Mouse (Mus musculus): ENCODE results near the gene Nynrin. TPM values are rescaled to one million over a fixed set of nuclear protein-coding genes. Genes with fewer than 3 reads are reported as not detected.

The Nynrin gene
- 9.3 and 12.4 TPM in 2 replicates for polyA plus RNA-seq (2015; fragmentation: Nextera tagmentation; extraction: Ambion mirVana)

DNA sequence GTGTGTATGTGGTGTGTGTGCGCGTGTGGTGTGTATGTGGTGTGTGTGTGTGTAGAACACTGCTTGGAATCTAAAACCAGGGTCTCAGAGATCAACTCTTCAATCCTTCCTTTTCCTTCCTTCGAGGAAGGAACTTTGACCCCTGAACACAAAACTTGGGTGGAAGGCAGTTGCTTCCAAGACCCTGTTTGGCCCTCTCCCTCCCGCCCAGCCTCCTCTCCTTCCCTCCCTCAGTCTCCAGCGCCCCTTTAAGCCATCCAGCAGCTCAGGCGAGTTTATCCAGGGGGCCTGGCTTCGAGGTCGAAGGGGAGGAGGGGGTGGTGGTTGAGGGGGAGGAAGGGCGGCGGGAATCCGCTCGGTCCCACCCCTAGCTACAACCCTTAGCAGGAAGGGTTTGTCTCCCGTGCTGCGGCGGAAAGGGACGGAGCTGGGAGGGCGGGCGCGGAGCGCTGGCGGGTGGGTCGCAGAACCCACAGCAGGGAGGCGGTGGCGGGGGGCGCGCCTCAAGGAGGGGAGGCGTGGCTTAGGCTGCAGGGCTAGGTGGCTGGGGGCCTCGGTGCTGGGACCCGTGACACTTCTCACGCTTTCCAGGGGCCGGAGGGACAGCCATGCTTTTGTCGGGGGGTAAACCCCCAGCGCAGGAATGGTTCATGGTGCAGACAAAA, at the start of gene Nynrin:
TSS of gene Nynrin (plus strand) at position 390 of the 665 bp plus-strand sequence.
- WGBS: under 1% methylated on average over 28 of the region's 33 CpGs
- H3K9ac ChIP-seq: peak within 1 kb of the TSS; percentile 85
- peak within 1 kb of the TSS; percentile 71 for H3K4me3 ChIP-seq
- no peaks in the 10 kb centered on the region for H3K9me3 ChIP-seq (replicated peaks)
- H3K27ac ChIP-seq: peak within 1 kb of the TSS; percentile 89
- peaks cover 57% of the 10 kb centered on the region for H3K4me1 ChIP-seq
- peak within 1 kb of the TSS; percentile 90 for H3K4me2 ChIP-seq
- 0 out of 2 replicates have a peak, but pooled peaks cover 8% of the 10 kb centered on the region for H3K36me3 ChIP-seq (ENCODE audit: poor library complexity, severe bottlenecking)
- H3K27me3 ChIP-seq: no peaks in the 10 kb centered on the region
- ATAC-seq: peak; percentile 85

DNA sequence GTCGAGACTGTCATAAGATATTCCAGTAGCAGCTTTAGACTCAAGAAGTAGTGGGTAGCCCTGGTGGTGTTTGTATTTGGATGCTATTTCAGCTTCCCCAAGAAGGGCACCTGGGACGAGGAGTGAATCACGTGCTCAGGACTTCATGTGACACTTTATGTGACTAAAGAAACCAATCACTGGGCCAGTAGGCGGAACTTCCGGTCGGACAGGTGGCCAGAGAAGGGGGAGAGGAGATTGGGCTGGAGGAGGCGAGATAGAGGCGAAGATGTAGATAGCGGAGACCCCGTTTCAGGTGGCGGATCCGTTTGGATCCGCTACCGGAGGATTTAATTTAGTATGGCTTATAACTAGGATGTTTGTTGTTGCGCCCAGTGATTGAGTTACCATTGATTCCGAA, 38.9 kb upstream of the Nynrin start:
- H3K4me3 ChIP-seq: peak overlapping the region; percentile 48
- H3K4me2 ChIP-seq: peak overlapping the region; percentile 65
- peak overlapping the region; percentile 58 for H3K9ac ChIP-seq

GRCm38 (mm10) chr14:55815310-55815751, 38.5 kb upstream of the Nynrin start:
- no peaks in the 10 kb centered on the region for H3K27me3 ChIP-seq

More for the DNA sequence above, 38.9 kb upstream of the Nynrin start:
- Histone ChIP-seq H3K9me3 (replicated peaks) (no peaks in the 10 kb centered on the region), H3K27ac (no peak overlapping the region), H3K36me3 (ENCODE audit: poor library complexity, severe bottlenecking) (no peaks in the 10 kb centered on the region), H3K4me1 (no peaks in the 10 kb centered on the region), H3K27me3 (no peaks in the 10 kb centered on the region)
- 26% methylated on average over 16 of the region's 16 CpGs for WGBS
- ATAC-seq: peak; percentile 51

DNA sequence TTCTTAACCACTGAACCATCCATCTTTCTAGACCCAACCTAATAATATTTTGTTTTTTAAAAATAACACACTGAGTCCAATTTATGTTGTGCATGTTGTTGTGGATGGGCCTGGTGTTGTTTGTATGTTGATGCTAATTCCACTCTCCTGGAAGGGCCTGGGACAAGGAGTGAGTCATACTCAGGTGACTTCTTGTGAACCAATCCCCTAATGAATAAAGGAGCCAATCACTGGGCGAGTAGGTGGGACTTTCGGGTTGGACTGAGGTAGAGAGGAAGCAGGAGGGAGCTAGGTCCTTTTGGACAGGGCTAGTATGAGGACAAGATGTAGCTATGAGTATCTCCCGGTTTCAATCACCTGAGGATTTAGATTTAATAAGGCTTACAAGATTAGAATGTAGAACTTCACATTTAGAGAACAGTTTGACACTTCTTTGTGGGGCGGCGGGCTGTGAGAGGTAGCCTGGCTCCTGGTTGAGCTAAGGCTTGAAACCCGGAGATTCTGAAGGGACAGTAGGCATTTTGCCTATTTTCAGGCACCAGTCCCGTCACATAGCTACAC, 33.9 kb upstream of the Nynrin start:
- Histone ChIP-seq H3K4me3 (no peak overlapping the region), H3K27me3 (no peaks in the 10 kb centered on the region), H3K9ac (no peak overlapping the region), H3K27ac (no peak overlapping the region), H3K4me1 (peaks cover 21% of the 10 kb centered on the region), H3K36me3 (ENCODE audit: poor library complexity, severe bottlenecking) (no peaks in the 10 kb centered on the region), H3K9me3 (replicated peaks) (no peaks in the 10 kb centered on the region), H3K4me2 (no peak overlapping the region)
- WGBS: 82% methylated on average over 7 of the region's 7 CpGs
- no peak for ATAC-seq

More at GRCm38 (mm10) chr14:55815310-55815751, 38.5 kb upstream of the Nynrin start:
- Histone ChIP-seq H3K9ac (peak overlapping the region; percentile 58), H3K4me3 (peak overlapping the region; percentile 48), H3K4me2 (peak overlapping the region; percentile 65), H3K9me3 (replicated peaks) (no peaks in the 10 kb centered on the region), H3K4me1 (no peaks in the 10 kb centered on the region), H3K36me3 (ENCODE audit: poor library complexity, severe bottlenecking) (no peaks in the 10 kb centered on the region), H3K27ac (no peak overlapping the region)
- 22% methylated on average over 17 of the region's 17 CpGs for WGBS
- peak; percentile 61; the same call in 1 of the 2 replicates for ATAC-seq

DNA sequence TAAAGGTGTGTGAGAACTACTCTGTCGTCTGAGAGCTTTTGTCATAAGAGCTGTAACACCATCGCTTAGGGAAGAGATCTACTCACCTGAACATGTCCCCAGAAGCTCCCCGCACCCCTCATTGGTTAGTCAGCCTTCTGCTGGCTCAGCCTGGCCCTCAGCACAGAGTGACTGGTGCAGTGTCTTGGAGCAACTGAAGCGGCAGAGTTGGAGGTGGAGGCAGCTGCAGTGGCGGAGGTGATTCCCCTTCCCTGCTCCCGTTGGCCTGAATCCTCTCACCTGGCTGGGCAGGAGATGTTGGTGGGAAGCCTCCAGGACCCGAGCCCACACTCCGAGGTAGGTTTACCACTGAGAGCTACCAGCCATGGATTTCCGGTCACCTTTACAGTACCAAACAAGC, 33.2 kb upstream of the Nynrin start:
- Histone ChIP-seq H3K27me3 (no peaks in the 10 kb centered on the region), H3K4me1 (peaks cover 27% of the 10 kb centered on the region), H3K4me2 (no peak overlapping the region), H3K36me3 (ENCODE audit: poor library complexity, severe bottlenecking) (no peaks in the 10 kb centered on the region), H3K9ac (no peak overlapping the region), H3K4me3 (no peak overlapping the region), H3K27ac (no peak overlapping the region), H3K9me3 (replicated peaks) (no peaks in the 10 kb centered on the region)
- ATAC-seq: no peak
- 84% methylated on average over 9 of the region's 9 CpGs for WGBS

DNA sequence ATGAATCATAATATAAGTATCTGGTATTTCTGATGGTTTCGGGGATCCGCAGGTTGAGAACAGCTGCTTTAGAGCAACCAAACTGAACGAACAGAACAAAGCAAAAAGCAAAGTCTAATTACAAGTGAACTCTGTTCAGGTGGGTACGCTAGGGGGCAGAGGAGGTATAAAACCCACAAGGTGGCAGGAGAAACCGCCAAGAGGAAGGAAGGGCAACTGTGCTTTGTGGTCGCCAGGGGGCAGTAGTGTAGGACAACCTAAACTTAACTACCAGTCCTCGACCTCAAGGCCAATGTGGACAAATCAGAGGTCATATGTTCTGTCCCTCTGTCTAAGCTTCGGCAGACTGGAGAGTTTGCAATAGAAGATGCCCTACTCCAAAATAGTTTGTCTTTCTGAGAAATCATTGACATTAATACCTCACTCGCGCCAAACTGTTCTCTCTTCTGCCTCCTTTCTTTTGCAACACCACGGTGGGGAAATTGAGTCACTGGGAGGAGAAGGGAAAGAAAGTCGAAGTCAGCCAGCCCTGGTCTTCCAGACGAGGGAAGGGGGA, 31.3 kb upstream of the Nynrin start:
- Histone ChIP-seq H3K4me1 (peaks cover 42% of the 10 kb centered on the region), H3K27me3 (peaks cover 15% of the 10 kb centered on the region), H3K9me3 (replicated peaks) (no peaks in the 10 kb centered on the region), H3K36me3 (ENCODE audit: poor library complexity, severe bottlenecking) (no peaks in the 10 kb centered on the region), H3K4me3 (peak overlapping the region; percentile 56), H3K27ac (peak overlapping the region; percentile 88), H3K4me2 (peak overlapping the region; percentile 88), H3K9ac (peak overlapping the region; percentile 78; the same call in 1 of the 2 replicates)
- 4% methylated on average over 13 of the region's 13 CpGs for WGBS
- no peak for ATAC-seq

DNA sequence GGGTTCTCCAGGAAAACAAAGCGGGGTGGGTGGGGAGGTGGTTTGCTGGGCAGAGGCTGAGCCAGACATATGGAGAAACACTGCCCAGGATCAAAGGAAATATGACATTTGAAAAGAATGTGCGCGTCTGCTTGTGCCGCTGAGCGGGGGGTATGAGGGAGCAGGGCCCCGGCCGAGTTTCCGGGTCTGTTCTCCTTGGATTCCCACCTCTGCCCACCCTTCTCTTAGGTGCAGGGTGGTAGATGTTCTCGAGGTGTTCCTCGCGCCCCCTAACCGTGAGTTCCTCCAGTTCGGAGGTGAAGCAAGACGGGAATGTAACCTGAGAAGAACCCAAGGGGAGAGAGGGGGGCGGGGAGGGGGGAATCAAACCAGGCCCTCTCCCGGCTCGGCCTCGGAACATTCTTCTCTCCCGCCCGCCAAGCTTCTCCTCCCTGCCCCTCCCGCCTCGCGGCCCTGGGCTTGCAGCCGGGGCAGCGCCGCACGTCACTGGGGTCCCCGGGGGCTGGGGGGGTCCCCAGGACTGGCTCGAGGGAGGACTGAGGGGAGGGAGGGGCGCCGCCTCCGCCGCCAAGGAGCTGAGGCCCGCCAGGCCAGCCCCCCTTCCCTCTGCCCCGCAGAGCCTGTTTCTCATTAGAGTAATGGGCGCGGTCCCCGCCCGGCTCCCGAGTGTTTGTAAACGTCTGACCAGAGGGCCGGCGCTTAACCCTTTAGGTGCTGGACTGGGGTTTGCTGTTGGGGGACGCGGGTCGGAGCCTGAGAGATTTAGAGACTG, 30.6 kb upstream of the Nynrin start, which contains the start of gene Nfatc4:
TSS of gene Nfatc4 (plus strand) at position 154 of the 772 bp plus-strand sequence.
- Histone ChIP-seq H3K4me2 (peak within 1 kb of the TSS; percentile 88), H3K9me3 (replicated peaks) (no peaks in the 10 kb centered on the region), H3K27ac (peak within 1 kb of the TSS; percentile 88), H3K27me3 (peaks cover 15% of the 10 kb centered on the region), H3K36me3 (ENCODE audit: poor library complexity, severe bottlenecking) (no peaks in the 10 kb centered on the region), H3K4me1 (peaks cover 42% of the 10 kb centered on the region), H3K9ac (peak within 1 kb of the TSS; percentile 78), H3K4me3 (peak within 1 kb of the TSS; percentile 56)
- WGBS: under 1% methylated on average over 41 of the region's 46 CpGs
- ATAC-seq: peak; percentile 82

- peak overlapping the region; percentile 88 for H3K27ac ChIP-seq
- peaks cover 15% of the 10 kb centered on the region for H3K27me3 ChIP-seq
- peaks cover 42% of the 10 kb centered on the region for H3K4me1 ChIP-seq
- peak overlapping the region; percentile 78 for H3K9ac ChIP-seq
- ATAC-seq: no peak
- no peaks in the 10 kb centered on the region for H3K9me3 ChIP-seq (replicated peaks)
- WGBS: 2% methylated on average over 10 of the region's 10 CpGs
- H3K4me3 ChIP-seq: peak overlapping the region; percentile 56
- H3K4me2 ChIP-seq: peak overlapping the region; percentile 88
- no peaks in the 10 kb centered on the region for H3K36me3 ChIP-seq (ENCODE audit: poor library complexity, severe bottlenecking)
Measured at GRCm38 (mm10) chr14:55824001-55824480, 29.8 kb upstream of the Nynrin start.

DNA sequence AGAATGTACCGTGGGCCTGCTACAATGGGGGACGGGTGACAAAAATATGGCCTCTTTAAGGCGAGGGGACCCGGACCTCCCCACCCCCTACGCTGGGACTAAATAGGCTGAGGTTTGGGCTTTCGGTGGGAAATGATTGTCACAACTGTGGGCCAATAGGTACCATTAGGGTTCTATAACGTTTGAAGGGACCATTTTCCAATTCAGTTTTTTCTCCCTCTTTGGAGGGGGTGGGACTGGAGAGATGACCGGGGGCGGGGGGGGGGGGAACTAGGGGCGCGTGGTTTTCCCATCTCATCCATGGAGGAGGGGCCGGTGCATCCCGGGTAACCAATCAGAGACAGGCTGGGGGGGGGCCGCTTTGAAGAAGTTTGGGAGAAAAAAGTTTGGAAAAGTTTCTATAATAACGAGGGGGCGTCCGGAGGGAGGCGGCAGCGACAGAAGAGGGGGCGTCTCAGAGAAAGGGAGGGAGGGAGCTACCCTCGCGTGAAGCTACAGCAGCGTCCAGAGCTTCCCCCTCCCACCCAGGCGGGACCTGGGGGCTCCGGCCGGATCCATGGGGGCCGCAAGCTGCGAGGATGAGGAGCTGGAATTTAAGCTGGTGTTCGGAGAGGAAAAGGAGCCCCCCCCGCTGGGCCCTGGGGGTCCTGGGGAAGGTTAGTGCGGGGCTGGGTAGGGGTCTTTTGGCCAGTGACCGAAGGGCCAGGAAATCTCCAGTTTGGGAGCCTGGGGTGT, 29.2 kb upstream of the Nynrin start:
- H3K27ac ChIP-seq: peak overlapping the region; percentile 88
- WGBS: under 1% methylated on average over 30 of the region's 32 CpGs
- H3K27me3 ChIP-seq: peaks cover 15% of the 10 kb centered on the region
- H3K4me3 ChIP-seq: peak overlapping the region; percentile 56
- ATAC-seq: no peak
- H3K4me1 ChIP-seq: peaks cover 45% of the 10 kb centered on the region
- peak overlapping the region; percentile 88 for H3K4me2 ChIP-seq
- peaks cover 5% of the 10 kb centered on the region; the same call in 1 of the 2 replicates for H3K36me3 ChIP-seq (ENCODE audit: poor library complexity, severe bottlenecking)
- no peaks in the 10 kb centered on the region for H3K9me3 ChIP-seq (replicated peaks)
- H3K9ac ChIP-seq: peak overlapping the region; percentile 78

DNA sequence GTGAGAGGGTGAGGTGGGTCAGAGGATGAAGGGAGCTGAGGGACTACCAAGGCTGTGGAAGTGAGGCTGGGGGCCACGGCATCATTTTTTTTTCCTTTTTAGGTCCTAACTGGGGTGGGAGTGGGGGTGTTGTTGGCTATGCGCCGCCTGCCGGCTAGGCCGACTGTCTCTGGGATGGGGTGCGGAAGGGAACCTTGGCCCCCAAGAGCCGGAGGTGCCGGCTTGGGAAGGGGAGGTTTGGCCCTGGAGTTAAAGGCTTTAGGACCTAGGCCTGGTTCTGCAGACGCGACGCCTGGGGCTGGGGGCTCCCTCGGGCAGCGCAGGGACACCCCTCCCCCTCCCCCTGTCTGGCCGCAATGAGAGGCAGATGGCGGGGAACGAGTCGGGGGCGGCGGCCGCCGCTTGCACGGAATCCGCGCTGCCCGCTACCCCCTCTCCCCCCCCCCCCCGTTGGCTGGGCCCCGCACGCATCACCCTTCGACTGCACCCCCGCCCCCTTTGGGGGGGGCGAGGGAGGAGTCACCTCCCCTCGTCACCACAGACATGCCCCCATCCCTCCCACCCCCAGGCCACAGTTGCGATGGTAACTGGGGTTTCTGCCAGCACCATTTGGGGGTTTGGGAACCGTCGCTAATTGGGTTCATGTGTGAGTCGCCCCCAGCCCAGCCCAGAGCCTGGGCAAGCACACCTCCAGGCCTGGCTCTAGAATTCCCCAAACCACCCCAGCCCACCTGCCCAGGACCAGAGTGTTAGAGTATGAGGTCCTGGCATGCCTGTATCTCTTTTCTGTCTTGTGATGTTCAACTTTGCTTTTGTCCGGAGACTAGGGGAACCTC, 28.4 kb upstream of the Nynrin start:
- WGBS: under 1% methylated on average over 19 of the region's 37 CpGs
- H3K9ac ChIP-seq: peak overlapping the region; percentile 73
- H3K4me2 ChIP-seq: peak overlapping the region; percentile 88
- ATAC-seq: peak; percentile 22
- peak overlapping the region; percentile 81 for H3K27ac ChIP-seq
- H3K4me1 ChIP-seq: peaks cover 45% of the 10 kb centered on the region
- H3K4me3 ChIP-seq: peak overlapping the region; percentile 56
- no peaks in the 10 kb centered on the region for H3K9me3 ChIP-seq (replicated peaks)
- peaks cover 13% of the 10 kb centered on the region; the same call in 1 of the 2 replicates for H3K36me3 ChIP-seq (ENCODE audit: poor library complexity, severe bottlenecking)
- H3K27me3 ChIP-seq: peaks cover 15% of the 10 kb centered on the region

Measured in forebrain, embryonic 13.5 days (tissue).